Comparison of ENCODE assay signal across 11 mouse cellular contexts in genomic region chr9:24119423-24119822, GRCm38 (mm10). TPM values are rescaled to one million over a fixed set of nuclear protein-coding genes. Genes with fewer than 3 reads are reported as not detected.
DNase-seq lines count a peak whose midpoint lies in the region; ATAC-seq and TF ChIP-seq lines count a peak whose summit lies in the region.
"Had no signal": no experiment of that assay in that cellular context is flagged by ENCODE, and none has a peak within 500 bp of the region (broad histone marks: within the 10 kb centered on the region; RNA-seq: fewer than 3 reads in every experiment).

No protein-coding gene starts in this region.

- H3K4me3 ChIP-seq in kidney, adult 2 months (ENCODE audit: insufficient read depth, low read depth, low read length), result no peak overlapping the region
- H3K4me3 ChIP-seq in hindbrain, embryonic 12.5 days, result no peak overlapping the region
- no peak overlapping the region for H3K4me3 ChIP-seq in liver, postnatal 0 days (ENCODE audit: low read depth, low read length)
- H3K4me3 ChIP-seq: embryonic facial prominence, embryonic 13.5 days; liver, embryonic 13.5 days had no signal

- ATAC-seq in hindbrain, embryonic 12.5 days (ENCODE audit: low FRiP score), result peak; percentile 68; the same call in 1 of the 2 replicates
- 0 out of 2 replicates have a peak, but pooled peaks have one; percentile 50 for ATAC-seq in liver, postnatal 0 days

- WGBS in kidney, adult 2 months, result 42% methylated on average over 4 of the region's 4 CpGs
- 52% methylated on average over 4 of the region's 4 CpGs for WGBS in hindbrain, embryonic 12.5 days
- 41% methylated on average over 4 of the region's 4 CpGs for WGBS in liver, postnatal 0 days (ENCODE audit: insufficient replicate concordance)

- no peaks in the 10 kb centered on the region for H3K36me3 ChIP-seq in kidney, adult 2 months (ENCODE audit: control insufficient read depth, insufficient read depth, low read length)
- H3K36me3 ChIP-seq in hindbrain, embryonic 12.5 days, result no peaks in the 10 kb centered on the region
- no peaks in the 10 kb centered on the region for H3K36me3 ChIP-seq in liver, postnatal 0 days (replicated peaks; ENCODE audit: insufficient read depth, low read length)
- H3K36me3 ChIP-seq: embryonic facial prominence, embryonic 13.5 days; liver, embryonic 13.5 days had no signal

- no peak for TF ChIP-seq POLR2A in kidney, adult 2 months (IDR thresholded peaks at IDR 0.05; ENCODE audit: low read depth, low read length)

- no peak overlapping the region for H3K4me2 ChIP-seq in hindbrain, embryonic 12.5 days (replicated peaks)
- H3K4me2 ChIP-seq in liver, postnatal 0 days (ENCODE audit: low read depth, low read length), result no peak overlapping the region
- H3K4me2 ChIP-seq: embryonic facial prominence, embryonic 13.5 days; liver, embryonic 13.5 days had no signal

- H3K27ac ChIP-seq in kidney, adult 2 months (ENCODE audit: insufficient read depth, low read depth, low read length), result no peak overlapping the region
- no peak overlapping the region for H3K27ac ChIP-seq in hindbrain, embryonic 12.5 days
- no peak overlapping the region for H3K27ac ChIP-seq in liver, postnatal 0 days (ENCODE audit: low read depth)
- H3K27ac ChIP-seq: embryonic facial prominence, embryonic 13.5 days; liver, embryonic 13.5 days had no signal

- TF ChIP-seq EP300 in liver, postnatal 0 days (IDR thresholded peaks at IDR 0.05; ENCODE audit: low read depth), result no peak

- no peak overlapping the region for H3K9ac ChIP-seq in hindbrain, embryonic 12.5 days
- no peak overlapping the region for H3K9ac ChIP-seq in liver, postnatal 0 days (replicated peaks)
- H3K9ac ChIP-seq: embryonic facial prominence, embryonic 13.5 days; liver, embryonic 13.5 days had no signal

- no peaks in the 10 kb centered on the region for H3K9me3 ChIP-seq in hindbrain, embryonic 12.5 days (replicated peaks)
- H3K9me3 ChIP-seq in liver, postnatal 0 days (ENCODE audit: low read length), result no peaks in the 10 kb centered on the region
- H3K9me3 ChIP-seq: embryonic facial prominence, embryonic 13.5 days; liver, embryonic 13.5 days had no signal

- peak; percentile 41 for DNase-seq in kidney, adult 2 months
- no peak for DNase-seq in kidney, adult 11 months
- peak; percentile 73 for DNase-seq in NIH3T3 (ENCODE audit: low read depth)
- DNase-seq in cerebellum, adult 9-10 months, result peak; percentile 54
- DNase-seq in liver, postnatal 0 days, result peak; percentile 30
- DNase-seq in telencephalon, adult 2 months (ENCODE audit: low read depth, low spot score), result peak; percentile 15
- DNase-seq in thymus, postnatal 25 days, result no peak
- DNase-seq: liver, embryonic 13.5 days had no signal

- no peaks in the 10 kb centered on the region for H3K4me1 ChIP-seq in kidney, adult 2 months (ENCODE audit: control insufficient read depth, insufficient read depth, low read length)
- H3K4me1 ChIP-seq in hindbrain, embryonic 12.5 days, result no peaks in the 10 kb centered on the region
- no peaks in the 10 kb centered on the region for H3K4me1 ChIP-seq in liver, postnatal 0 days (ENCODE audit: insufficient read depth)
- H3K4me1 ChIP-seq: embryonic facial prominence, embryonic 13.5 days; liver, embryonic 13.5 days had no signal

- peak; percentile 23; the same call in 1 of the 2 replicates for TF ChIP-seq CTCF in kidney, adult 2 months (conservative IDR thresholded peaks at IDR 0.05; ENCODE audit: insufficient read depth, insufficient read length, low read depth, low read length)
- TF ChIP-seq CTCF in liver, postnatal 0 days (IDR thresholded peaks at IDR 0.05; ENCODE audit: low read depth), result peak; percentile 73

- no peaks in the 10 kb centered on the region for H3K27me3 ChIP-seq in kidney, adult 2 months (replicated peaks; ENCODE audit: control insufficient read depth, insufficient read depth, low read length)
- no peaks in the 10 kb centered on the region for H3K27me3 ChIP-seq in hindbrain, embryonic 12.5 days
- H3K27me3 ChIP-seq in liver, postnatal 0 days (ENCODE audit: insufficient read depth, low read length), result no peaks in the 10 kb centered on the region
- H3K27me3 ChIP-seq: embryonic facial prominence, embryonic 13.5 days; liver, embryonic 13.5 days had no signal

RNA-seq across cellular contexts. Expression of gene Npsr1, which starts 21.6 kb away (rescaled TPM):
- polyA plus RNA-seq in kidney, adult 2 months (2012; rRNA removed), result 0.05 TPM in 1 of 2 replicates, not detected in the other
- not detected in 2 replicates for polyA plus RNA-seq in hindbrain, embryonic 12.5 days (2016; fragmentation: Nextera tagmentation; extraction: Ambion mirVana)
- polyA plus RNA-seq in liver, postnatal 0 days (2015; fragmentation: Nextera tagmentation; extraction: Ambion mirVana), result not detected in 2 replicates
- polyA plus RNA-seq: embryonic facial prominence, embryonic 13.5 days; testis, adult 2 months had no signal

Comparison
In these comparisons a context has a peak if more than half of its experiments do, and no peak if none do; other contexts are left out.
1. DNase-seq: peak in kidney, adult 2 months (single experiment), NIH3T3 (single experiment), cerebellum, adult 9-10 months (single experiment), liver, postnatal 0 days (single experiment) and telencephalon, adult 2 months (single experiment); none in kidney, adult 11 months (single experiment) and thymus, postnatal 25 days (single experiment).